Mouse (Mus musculus) liver, adult 2 months (tissue): ENCODE data around the gene Evx2. TPM values are rescaled to one million over a fixed set of nuclear protein-coding genes. Genes with fewer than 3 reads are reported as not detected.
A peak's percentile ranks its signal among the peaks of the same experiment; 100 is the strongest.

Experiments used
- DNase-seq: peaks from one replicate; pipeline ENCODE4 v3.0.0-alpha.2; 2011; ENCODE audit warnings: low read depth, low spot score; ENCODE audit errors: extremely low read depth
- H3K27ac ChIP-seq: fragments of 200-500 bp; replicated peaks from 2 replicates; pipeline ENCODE4 v1.5.1; 2012; ENCODE audit warnings: low read depth, mild to moderate bottlenecking, control low read depth, inconsistent platforms, low read length; ENCODE audit not compliant: insufficient read depth
- H3K27me3 ChIP-seq: fragments of 200-500 bp; 2 replicates; pipeline ENCODE4 v1.6.1; 2012; ENCODE audit warnings: mild to moderate bottlenecking, moderate library complexity, low read length, inconsistent platforms; ENCODE audit not compliant: control insufficient read depth, insufficient read depth
- H3K36me3 ChIP-seq: fragments of 200-500 bp; 2 replicates; pipeline ENCODE4 v1.6.1; 2012; ENCODE audit warnings: low read length, inconsistent platforms; ENCODE audit not compliant: control insufficient read depth, insufficient read depth
- H3K4me1 ChIP-seq: fragments of 200-500 bp; 2 replicates; pipeline ENCODE4 v1.6.1; 2011; ENCODE audit warnings: low read length; ENCODE audit not compliant: control insufficient read depth, insufficient read depth
- H3K4me3 ChIP-seq: fragments of 200-500 bp; 2 replicates; pipeline ENCODE4 v1.5.1; 2011; ENCODE audit warnings: low read depth, mild to moderate bottlenecking, control low read depth, low read length, moderate library complexity; ENCODE audit not compliant: insufficient read depth
- H3K79me2 ChIP-seq: fragments of 200-500 bp; 2 replicates; pipeline ENCODE4 v1.6.1; 2012; ENCODE audit warnings: inconsistent platforms, mild to moderate bottlenecking, low read length, moderate library complexity; ENCODE audit not compliant: control insufficient read depth, insufficient read depth
- H3K9ac ChIP-seq: fragments of 200-500 bp; 2 replicates; pipeline ENCODE4 v1.6.1; 2012; ENCODE audit warnings: low read depth, mild to moderate bottlenecking, control low read depth, inconsistent platforms, low read length
- CTCF ChIP-seq: fragments of 200-500 bp; IDR thresholded peaks from 2 replicates; pipeline ENCODE4 v1.5.1; 2011; ENCODE audit warnings: low read depth, low read length, control low read depth
- POLR2A ChIP-seq: fragments of 200-500 bp; IDR thresholded peaks from 2 replicates; pipeline ENCODE4 v1.6.1; 2011; ENCODE audit warnings: low read length, control low read depth; ENCODE audit not compliant: insufficient read depth; ENCODE audit errors: extremely low read depth
- WGBS: fragments of 180-500 bp; shearing (Covaris S2); methylation state at CpG from one replicate; pipeline ENCODE4 v1.1.7; 2018; 5-methylcytosine and 5-hydroxymethylcytosine counted together
- polyA plus RNA-seq: library from polyadenylated mRNA; depleted of rRNA; stranded (reverse); fragments of >200 nt; gene quantifications from 2 replicates; pipeline ENCODE4 v1.2.3, GENCODE M21; 2012
- total RNA-seq: library from RNA; depleted of rRNA; stranded (reverse); fragments of >200 nt; gene quantifications from 2 replicates; pipeline ENCODE4 v1.2.3, GENCODE M21; 2014

Evx2 gene
- total and polyA plus RNA-seq, 2 experiments, result not detected

- no peaks in the 10 kb centered on the region for H3K36me3 ChIP-seq
- no peak for TF ChIP-seq POLR2A
- H3K27me3 ChIP-seq, result peaks cover 45% of the 10 kb centered on the region
- no peak overlapping the region for H3K9ac ChIP-seq
- 3% methylated on average over 20 of the region's 20 CpGs for WGBS
- H3K27ac ChIP-seq, result no peak overlapping the region
- H3K4me3 ChIP-seq, result no peak overlapping the region
- H3K79me2 ChIP-seq, result no peaks in the 10 kb centered on the region
- DNase-seq, result no peak
- no peaks in the 10 kb centered on the region for H3K4me1 ChIP-seq
Measured at GRCm38 (mm10) chr2:74692808-74693431, 33.6 kb upstream of the Evx2 start.

- Histone ChIP-seq H3K27ac (no peak overlapping the region), H3K27me3 (peaks cover 46% of the 10 kb centered on the region), H3K4me3 (no peak overlapping the region), H3K36me3 (no peaks in the 10 kb centered on the region), H3K79me2 (no peaks in the 10 kb centered on the region), H3K4me1 (no peaks in the 10 kb centered on the region), H3K9ac (no peak overlapping the region)
- DNase-seq, result no peak
- no peak for TF ChIP-seq POLR2A
- TF ChIP-seq CTCF, result no peak
- WGBS, result 7% methylated on average over 35 of the region's 35 CpGs
Measured at GRCm38 (mm10) chr2:74691995-74692807, 32.8 kb upstream of the Evx2 start.

- 4% methylated on average over 56 of the region's 56 CpGs for WGBS
- H3K9ac ChIP-seq, result no peak within 1 kb of the TSS
- peaks cover 40% of the 10 kb centered on the region for H3K27me3 ChIP-seq
- H3K36me3 ChIP-seq, result no peaks in the 10 kb centered on the region
- TF ChIP-seq CTCF (0 out of 2 replicates have a peak, but pooled peaks have one; percentile 14), POLR2A (no peak)
- no peak within 1 kb of the TSS for H3K27ac ChIP-seq
- no peaks in the 10 kb centered on the region for H3K79me2 ChIP-seq
- no peak for DNase-seq
- H3K4me3 ChIP-seq, result no peak within 1 kb of the TSS
- H3K4me1 ChIP-seq, result no peaks in the 10 kb centered on the region
Measured at GRCm38 (mm10) chr2:74691022-74691951, 31.9 kb upstream of the Evx2 start, which contains the start of gene Hoxd10. Gene Hoxd10 (plus strand): TSS chr2:74691924.

GRCm38 (mm10) chr2:74690338-74690716 is 31.0 kb upstream of the Evx2 start:
- H3K27me3 ChIP-seq, result peaks cover 38% of the 10 kb centered on the region
- no peak overlapping the region for H3K9ac ChIP-seq
- no peaks in the 10 kb centered on the region for H3K4me1 ChIP-seq
- no peak overlapping the region for H3K4me3 ChIP-seq
- H3K36me3 ChIP-seq, result no peaks in the 10 kb centered on the region
- TF ChIP-seq POLR2A, result no peak
- no peak for TF ChIP-seq CTCF
- no peak overlapping the region for H3K27ac ChIP-seq
- 11% methylated on average over 8 of the region's 8 CpGs for WGBS
- no peak for DNase-seq
- no peaks in the 10 kb centered on the region for H3K79me2 ChIP-seq

- H3K4me3 ChIP-seq, result no peak overlapping the region
- no peak overlapping the region for H3K9ac ChIP-seq
- peaks cover 42% of the 10 kb centered on the region for H3K27me3 ChIP-seq
- H3K36me3 ChIP-seq, result no peaks in the 10 kb centered on the region
- H3K4me1 ChIP-seq, result no peaks in the 10 kb centered on the region
- 4% methylated on average over 24 of the region's 24 CpGs for WGBS
- no peak for DNase-seq
- H3K79me2 ChIP-seq, result no peaks in the 10 kb centered on the region
- H3K27ac ChIP-seq, result no peak overlapping the region
- TF ChIP-seq POLR2A, result no peak
- no peak for TF ChIP-seq CTCF
Measured at GRCm38 (mm10) chr2:74689574-74690337, 30.4 kb upstream of the Evx2 start.
